Mouse (Mus musculus): Measurements from ENCODE around the gene Gm49510. TPM values are rescaled to one million over a fixed set of nuclear protein-coding genes. Genes with fewer than 3 reads are reported as not detected.

Gm49510 gene
- total and polyA plus RNA-seq, 3 experiments: 0.17 to 0.27 TPM; not detected in 1

- H3K36me3 ChIP-seq (ENCODE audit: control insufficient read depth in 1 of 2, insufficient read depth in 2 of 2, low read length in 2 of 2): peaks cover 4 to 17% of the 10 kb centered on the region in 2 experiments; a peak in 3 of 4 replicates
- peak overlapping the region; percentile 50 for H3K9ac ChIP-seq (ENCODE audit: control insufficient read depth, low read depth, low read length, poor library complexity, severe bottlenecking)
- no peaks in the 10 kb centered on the region for H3K9me3 ChIP-seq (replicated peaks; ENCODE audit: insufficient read depth, low read length)
- TF ChIP-seq ZKSCAN1 (IDR thresholded peaks at IDR 0.05; ENCODE audit: low read depth, low read length) (peak; percentile 56; the same call in 1 of the 2 replicates), SMC3 (IDR thresholded peaks at IDR 0.05; ENCODE audit: low read depth, low read length) (no peak), ZNF384 (IDR thresholded peaks at IDR 0.05; ENCODE audit: low read depth, low read length) (no peak), MAFK (IDR thresholded peaks at IDR 0.05; ENCODE audit: borderline replicate concordance, low read depth, low read length) (no peak), ELF1 (IDR thresholded peaks at IDR 0.05; ENCODE audit: low read depth, low read length) (no peak)
- no peaks in the 10 kb centered on the region for H3K79me2 ChIP-seq (ENCODE audit: control insufficient read depth, insufficient read depth, low read length, poor library complexity)
- H3K4me1 ChIP-seq (ENCODE audit: control insufficient read depth in 1 of 2, insufficient read depth in 2 of 2, low read length in 2 of 2): peaks cover 7 to 26% of the 10 kb centered on the region in 2 experiments
- H3K4me3 ChIP-seq (ENCODE audit: control insufficient read depth in 1 of 2, insufficient read depth in 1 of 2, low read depth in 2 of 2, low read length in 2 of 2): no peak overlapping the region
- no peak for DNase-seq (ENCODE audit: low read depth, low spot score)
- no peaks in the 10 kb centered on the region for H3K27me3 ChIP-seq (ENCODE audit: control insufficient read depth in 1 of 2, insufficient read depth in 2 of 2, low read length in 2 of 2)
- peak overlapping the region; percentile 91 for H3K27ac ChIP-seq (ENCODE audit: control insufficient read depth, low read depth, low read length)
Measured at GRCm38 (mm10) chr15:78908399-78908798, 8.9 kb downstream of the Gm49510 start.

GRCm38 (mm10) chr15:78908982-78909381, 9.5 kb downstream of the Gm49510 start:
- Histone ChIP-seq H3K9me3 (replicated peaks; ENCODE audit: insufficient read depth, low read length) (no peaks in the 10 kb centered on the region), H3K4me3 (ENCODE audit: control insufficient read depth in 1 of 2, insufficient read depth in 1 of 2, low read depth in 2 of 2, low read length in 2 of 2) (no peak overlapping the region), H3K27me3 (ENCODE audit: control insufficient read depth in 1 of 2, insufficient read depth in 2 of 2, low read length in 2 of 2) (no peaks in the 10 kb centered on the region), H3K27ac (ENCODE audit: control insufficient read depth, low read depth, low read length) (peak overlapping the region; percentile 91), H3K36me3 (ENCODE audit: control insufficient read depth in 1 of 2, insufficient read depth in 2 of 2, low read length in 2 of 2) (peaks cover 4 to 17% of the 10 kb centered on the region in 2 experiments; a peak in 3 of 4 replicates), H3K9ac (ENCODE audit: control insufficient read depth, low read depth, low read length, poor library complexity, severe bottlenecking) (peak overlapping the region; percentile 50), H3K4me1 (ENCODE audit: control insufficient read depth in 1 of 2, insufficient read depth in 2 of 2, low read length in 2 of 2) (peaks cover 7 to 25% of the 10 kb centered on the region in 2 experiments), H3K79me2 (ENCODE audit: control insufficient read depth, insufficient read depth, low read length, poor library complexity) (peaks cover 1% of the 10 kb centered on the region; the same call in 1 of the 2 replicates)
- DNase-seq (ENCODE audit: low read depth, low spot score): peak; percentile 75
- TF ChIP-seq USF2 (IDR thresholded peaks at IDR 0.05; ENCODE audit: borderline replicate concordance in 1 of 2, insufficient read depth in 1 of 2, low read depth in 1 of 2, low read length in 2 of 2) (no peak), KAT2A (conservative IDR thresholded peaks at IDR 0.05; ENCODE audit: low read depth, low read length) (no peak), HCFC1 (IDR thresholded peaks at IDR 0.05; ENCODE audit: low read depth, low read length) (no peak), CTCF (IDR thresholded peaks at IDR 0.05 in 2 of 3, conservative IDR thresholded peaks at IDR 0.05 in 1 of 3; ENCODE audit: control insufficient read depth in 1 of 3, insufficient read depth in 1 of 3, low read depth in 2 of 3, low read length in 3 of 3, poor library complexity in 1 of 3, severe bottlenecking in 1 of 3) (no peak), RAD21 (IDR thresholded peaks at IDR 0.05; ENCODE audit: low read depth, low read length) (no peak), POLR2A (IDR thresholded peaks at IDR 0.05; ENCODE audit: control insufficient read depth in 1 of 2, insufficient read depth in 1 of 2, low read depth in 1 of 2, low read length in 2 of 2, poor library complexity in 1 of 2) (peak in 1 of 2 experiments; percentile 34; a peak in 1 of 4 replicates), ZNF384 (IDR thresholded peaks at IDR 0.05; ENCODE audit: low read depth, low read length) (no peak), MAFK (IDR thresholded peaks at IDR 0.05; ENCODE audit: borderline replicate concordance, low read depth, low read length) (no peak), MEF2A (IDR thresholded peaks at IDR 0.05; ENCODE audit: extremely low read depth, insufficient replicate concordance, low read depth, low read length, poor library complexity, severe bottlenecking) (no peak), MAX (IDR thresholded peaks at IDR 0.05; ENCODE audit: low read length) (peak; percentile 96), BHLHE40 (IDR thresholded peaks at IDR 0.05; ENCODE audit: borderline replicate concordance, low read depth, low read length) (peak; percentile 81), TAL1 (IDR thresholded peaks at IDR 0.05; ENCODE audit: low read length) (no peak), CHD1 (IDR thresholded peaks at IDR 0.05; ENCODE audit: low read depth, low read length) (no peak), MXI1 (IDR thresholded peaks at IDR 0.05; ENCODE audit: low read depth, low read length) (peak; percentile 96), TCF12 (IDR thresholded peaks at IDR 0.05; ENCODE audit: low read depth, low read length) (peak; percentile 42; the same call in 1 of the 2 replicates), MYC (IDR thresholded peaks at IDR 0.05; ENCODE audit: low read depth, low read length) (peak; percentile 97), USF1 (IDR thresholded peaks at IDR 0.05; ENCODE audit: low read depth, low read length) (peak; percentile 59; the same call in 1 of the 2 replicates), ZC3H11A (IDR thresholded peaks at IDR 0.05; ENCODE audit: low read depth, low read length) (no peak), EP300 (IDR thresholded peaks at IDR 0.05; ENCODE audit: low read depth in 1 of 2, low read length in 2 of 2) (peak in 1 of 2 experiments; percentile 74; a peak in 2 of 4 replicates), MAZ (IDR thresholded peaks at IDR 0.05; ENCODE audit: low read depth, low read length) (no peak), TBP (IDR thresholded peaks at IDR 0.05; ENCODE audit: low read depth, low read length) (peak; percentile 46; the same call in 1 of the 2 replicates), POLR2AphosphoS5 (IDR thresholded peaks at IDR 0.05; ENCODE audit: borderline replicate concordance, low read depth, low read length) (no peak), ETS1 (IDR thresholded peaks at IDR 0.05; ENCODE audit: low read depth, low read length) (peak; percentile 72; the same call in 1 of the 2 replicates), ELF1 (IDR thresholded peaks at IDR 0.05; ENCODE audit: low read depth, low read length) (no peak; the same call in 1 of the 2 replicates), NRF1 (IDR thresholded peaks at IDR 0.05; ENCODE audit: insufficient read depth, low read depth, low read length, poor library complexity, severe bottlenecking) (no peak), UBTF (IDR thresholded peaks at IDR 0.05; ENCODE audit: borderline replicate concordance, insufficient read depth, low read depth, low read length) (no peak), CHD2 (IDR thresholded peaks at IDR 0.05; ENCODE audit: low read length) (no peak), RCOR1 (IDR thresholded peaks at IDR 0.05; ENCODE audit: low read depth, low read length) (no peak)

Measured in MEL (cell line).